Mouse (Mus musculus) brain, embryonic 18.5 days (tissue): ENCODE measurements at regions not wholly inside any gene's neighbourhood (a gene's known extent, or its start where the extent isn't known, plus 50 kb on each side); places are given as distances from the start of the nearest gene placed in this dataset.

Source experiments
- DNase-seq: peaks from one replicate; pipeline ENCODE4 v3.0.0-alpha.2; 2012; ENCODE audit warnings: low read depth, low spot score

DNA sequence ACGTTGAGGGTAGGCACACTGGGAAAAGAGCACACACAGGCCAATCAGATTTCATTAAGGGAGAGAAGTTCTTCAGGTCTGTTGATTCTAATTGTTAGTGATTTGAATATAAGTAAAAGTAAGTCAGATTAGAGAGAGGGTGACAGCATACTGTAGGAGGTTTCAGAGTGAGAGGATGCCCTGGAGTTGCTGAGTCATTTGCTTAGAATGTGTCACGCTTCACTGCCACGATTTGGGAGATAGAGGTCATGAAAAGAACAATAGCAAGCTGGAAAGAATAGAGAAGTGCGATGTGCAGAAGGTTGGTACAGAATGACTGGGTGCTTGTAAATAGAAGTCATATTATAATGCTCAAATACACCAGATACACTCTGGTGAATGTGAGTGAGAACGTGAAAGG is 829.1 kb downstream of the Efnb2 start:
- DNase-seq = no peak

- no peak for DNase-seq
These were observed 833.2 kb downstream of the Efnb2 start for GRCm38 (mm10) chr8:7827811-7828210.

DNA sequence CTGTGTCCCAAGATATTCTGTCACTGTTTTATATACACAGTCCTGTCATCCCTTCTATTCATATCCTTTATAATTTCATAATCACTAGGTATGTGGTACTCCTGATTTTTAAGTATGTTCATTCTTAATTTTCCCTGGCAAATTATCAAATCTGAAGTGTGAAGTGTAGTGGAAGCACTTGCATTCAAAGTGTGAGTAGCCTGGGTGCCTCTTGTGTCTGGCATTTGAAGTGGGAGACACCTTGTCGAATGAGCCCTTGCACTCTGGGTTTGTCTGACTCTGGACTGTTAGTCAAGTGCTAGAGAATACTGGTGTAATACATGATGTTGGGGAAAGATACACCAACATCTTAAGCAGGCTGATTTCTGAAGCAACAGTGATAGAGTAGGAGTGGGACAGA is 852.6 kb downstream of the Efnb2 start:
- DNase-seq = no peak

DNA sequence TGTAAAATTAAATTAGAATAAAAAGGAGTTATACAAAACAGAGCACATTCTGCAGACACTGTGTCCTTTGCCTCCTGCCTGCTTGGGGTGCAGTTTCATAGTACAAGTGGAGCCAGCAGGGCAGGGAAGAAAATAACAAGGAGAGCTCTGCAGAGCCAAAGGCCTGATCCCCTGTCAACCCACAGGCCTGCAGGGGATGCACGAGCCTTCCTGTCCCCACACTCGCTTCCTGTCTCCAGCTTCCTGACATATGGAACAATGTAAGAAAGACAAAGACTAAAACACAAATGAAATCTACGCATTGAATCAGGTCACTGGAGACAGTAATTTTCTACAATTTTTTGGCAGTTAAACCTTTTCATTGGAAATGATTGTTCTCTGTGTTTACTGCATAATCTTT is 861.8 kb downstream of the Efnb2 start:
- DNase-seq = no peak

DNA sequence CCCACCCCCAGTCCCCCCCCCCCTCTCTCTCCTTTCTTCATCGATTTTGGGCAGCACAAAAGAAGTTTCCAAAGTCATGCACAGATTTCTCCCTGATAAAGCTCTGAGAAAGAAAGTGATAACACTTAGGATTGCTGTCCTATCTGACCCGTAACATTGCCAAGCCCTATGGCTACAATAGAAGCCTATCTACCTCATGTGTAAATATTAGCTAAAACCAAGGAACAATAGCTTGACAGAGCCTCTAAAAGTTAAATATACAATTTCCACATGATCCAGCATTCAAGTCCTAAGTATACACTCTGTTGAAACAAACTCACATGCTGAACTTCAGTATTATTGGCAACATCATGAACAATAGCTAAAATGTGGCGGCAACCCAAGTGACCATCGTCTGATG is 864.9 kb downstream of the Efnb2 start:
- DNase-seq = no peak

- DNase-seq = no peak
These were observed 897.2 kb downstream of the Efnb2 start for GRCm38 (mm10) chr8:7763820-7764219.

DNA sequence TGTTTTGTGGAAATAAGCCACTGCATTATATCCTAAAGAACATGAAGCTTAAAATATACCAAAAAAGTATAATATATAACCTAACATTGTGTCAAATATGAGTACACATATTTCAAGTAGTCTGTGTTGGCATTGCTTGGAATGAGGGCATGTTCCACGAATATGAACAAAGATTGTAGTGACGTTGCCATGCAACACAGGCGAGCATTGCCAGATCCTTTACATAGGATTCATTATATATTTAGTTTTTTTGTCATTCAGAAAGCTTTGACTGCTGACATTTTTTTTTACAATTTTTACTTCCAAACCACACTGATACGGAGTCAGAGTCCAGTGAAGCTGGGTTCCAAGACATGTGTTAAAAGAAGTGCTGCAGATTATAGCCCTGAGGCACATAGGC is 900.1 kb downstream of the Efnb2 start:
- DNase-seq = peak; percentile 24

DNA sequence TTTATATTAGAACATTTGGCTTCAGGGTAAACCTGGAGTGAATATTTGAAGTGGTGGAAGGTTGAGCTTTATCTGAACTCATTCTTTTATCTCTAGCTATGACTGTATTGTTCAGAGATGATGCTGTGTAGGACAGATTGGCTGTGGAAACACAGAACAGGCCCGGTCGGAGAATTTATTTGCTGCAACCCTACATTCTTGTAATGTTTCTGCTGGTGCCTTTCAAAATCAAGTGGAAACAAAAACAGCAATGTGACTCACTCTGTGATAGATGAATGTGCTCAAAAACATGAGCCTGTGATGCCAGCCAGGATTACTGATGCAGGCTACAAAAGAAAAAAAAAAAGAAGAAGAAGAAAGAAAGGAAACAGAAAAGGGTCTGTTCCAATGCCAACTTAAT is 928.3 kb downstream of the Efnb2 start:
- DNase-seq = no peak

- DNase-seq = peak; percentile 60
These were observed 939.2 kb downstream of the Efnb2 start for GRCm38 (mm10) chr8:7721880-7722279.

DNA sequence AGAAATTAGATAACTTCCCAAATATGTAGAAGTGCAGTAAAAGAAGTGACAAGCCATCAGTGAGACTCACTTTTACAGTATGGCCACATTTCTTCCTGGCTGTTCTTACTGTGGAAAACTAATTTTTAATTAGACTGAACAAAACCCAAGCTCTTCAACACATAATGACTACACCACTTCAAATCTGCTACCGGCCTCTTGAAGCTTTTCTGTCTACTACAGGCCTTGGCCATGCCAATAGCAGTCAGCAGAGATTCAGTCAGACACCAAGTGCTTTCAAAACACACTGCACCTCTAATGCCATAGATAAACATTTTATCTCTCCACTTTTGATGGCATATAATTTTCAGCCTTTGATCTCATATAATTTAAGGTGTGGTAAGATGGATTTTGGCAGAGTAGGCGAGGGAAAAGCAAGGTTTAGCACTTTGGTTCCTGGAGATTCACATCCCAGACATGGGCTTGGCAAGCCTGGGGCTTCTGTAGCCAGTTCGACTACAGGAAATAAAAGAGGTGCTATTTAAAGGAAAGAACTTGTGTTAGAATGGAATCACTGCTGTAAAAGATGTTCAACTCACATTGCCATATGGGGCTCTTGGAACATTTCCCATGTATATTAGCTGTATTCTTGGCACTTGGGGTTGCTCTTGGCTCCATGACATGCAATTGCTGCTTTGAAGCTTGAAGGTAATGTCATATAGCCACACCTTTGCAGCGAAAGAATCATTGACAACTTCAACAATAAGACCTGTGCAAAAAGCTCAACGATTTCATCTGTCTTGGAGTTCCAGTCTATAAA is 941.9 kb downstream of the Efnb2 start:
- DNase-seq = peak; percentile 47

- DNase-seq = no peak
These were observed 950.3 kb downstream of the Efnb2 start for GRCm38 (mm10) chr8:7710764-7711163.

- no peak for DNase-seq
These were observed 951.6 kb downstream of the Efnb2 start for GRCm38 (mm10) chr8:7709406-7709805.

DNA sequence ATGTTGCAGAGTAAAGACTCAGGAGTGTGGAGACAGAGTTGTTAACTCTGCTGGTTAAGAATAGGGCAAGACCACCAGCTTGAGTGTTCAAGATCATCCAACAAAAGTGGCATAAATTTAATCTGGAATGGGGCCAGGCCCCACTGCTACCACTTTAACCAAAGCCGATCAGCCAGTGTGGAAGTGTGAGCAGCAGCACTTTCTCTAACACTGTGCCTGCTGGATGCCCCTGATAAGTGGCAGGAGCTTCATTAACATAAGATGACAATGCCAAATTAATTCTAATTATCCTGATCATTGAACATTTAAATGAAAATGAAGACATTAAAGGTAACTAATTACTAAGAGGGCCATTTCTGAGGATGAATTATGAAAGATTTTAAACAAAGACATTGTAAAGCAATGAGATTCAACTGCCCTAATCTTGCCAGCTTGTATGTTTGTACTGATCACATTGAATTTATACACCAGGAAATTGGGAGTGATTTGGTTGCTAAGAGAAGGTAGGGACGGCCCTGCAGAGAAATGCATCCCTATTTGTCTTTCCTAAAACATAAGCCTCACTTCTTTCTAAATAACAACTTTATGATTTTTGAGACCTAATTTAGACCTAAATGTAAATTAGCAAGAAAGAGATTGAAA is 969.6 kb downstream of the Efnb2 start:
- no peak for DNase-seq

DNA sequence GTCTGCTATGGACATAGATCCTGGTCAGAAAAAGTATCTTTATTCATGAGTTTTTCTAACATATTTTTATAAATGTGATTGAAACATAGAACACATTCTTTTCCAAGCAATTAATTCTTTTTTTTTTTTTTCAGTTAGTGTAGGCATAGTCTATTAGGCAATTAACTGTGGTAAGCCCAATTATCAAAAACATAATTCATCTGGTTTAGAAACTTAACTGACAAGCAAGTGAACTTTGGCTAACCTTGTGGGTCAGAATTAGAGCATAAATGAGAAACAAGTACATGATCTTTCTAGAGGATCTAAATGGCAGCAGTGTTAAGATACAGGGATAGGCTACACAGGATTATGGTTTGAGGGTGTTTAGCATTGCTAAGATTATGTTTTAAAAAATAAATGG is 1007.2 kb downstream of the Efnb2 start:
- no peak for DNase-seq
